Mouse (Mus musculus) brain, embryonic 14.5 days (tissue): ENCODE results near the gene Zfp869.

Experiments
- CTCF ChIP-seq: fragments of 200-500 bp; IDR thresholded peaks from 2 replicates; pipeline ENCODE4 v1.5.1; 2012; ENCODE audit warnings: inconsistent platforms, mild to moderate bottlenecking, moderate library complexity, borderline replicate concordance; ENCODE audit not compliant: insufficient read depth, insufficient read length; ENCODE audit errors: extremely low read depth
- POLR2A ChIP-seq: fragments of 200-500 bp; IDR thresholded peaks from 2 replicates; pipeline ENCODE4 v1.6.1; 2012; ENCODE audit warnings: mild to moderate bottlenecking, inconsistent platforms, borderline replicate concordance; ENCODE audit not compliant: poor library complexity, insufficient read depth, insufficient read length, severe bottlenecking; ENCODE audit errors: extremely low read depth

GRCm38 (mm10) chr8:69701810-69702209 is 8.7 kb downstream of the Zfp869 start:
- TF ChIP-seq POLR2A = no peak
- no peak for TF ChIP-seq CTCF
